Mouse (Mus musculus) thymus, postnatal 36 days (tissue): Measurements from ENCODE around the gene Myom1.

Experiments used
- DNase-seq, 2 experiments: peaks; one replicate each; pipeline ENCODE4 v3.0.0; 2022; ENCODE audit warnings: mixed read lengths in 2 of 2

Gene Myom1

GRCm38 (mm10) chr17:71017457-71017998 is 15.1 kb downstream of the Myom1 start:
- DNase-seq = no peak

GRCm38 (mm10) chr17:71018151-71018550 is 15.7 kb downstream of the Myom1 start:
- no peak for DNase-seq

GRCm38 (mm10) chr17:71018616-71019308 is 16.3 kb downstream of the Myom1 start:
- no peak for DNase-seq

- no peak for DNase-seq
Observed at GRCm38 (mm10) chr17:71019309-71019655, 16.8 kb downstream of the Myom1 start.

DNA sequence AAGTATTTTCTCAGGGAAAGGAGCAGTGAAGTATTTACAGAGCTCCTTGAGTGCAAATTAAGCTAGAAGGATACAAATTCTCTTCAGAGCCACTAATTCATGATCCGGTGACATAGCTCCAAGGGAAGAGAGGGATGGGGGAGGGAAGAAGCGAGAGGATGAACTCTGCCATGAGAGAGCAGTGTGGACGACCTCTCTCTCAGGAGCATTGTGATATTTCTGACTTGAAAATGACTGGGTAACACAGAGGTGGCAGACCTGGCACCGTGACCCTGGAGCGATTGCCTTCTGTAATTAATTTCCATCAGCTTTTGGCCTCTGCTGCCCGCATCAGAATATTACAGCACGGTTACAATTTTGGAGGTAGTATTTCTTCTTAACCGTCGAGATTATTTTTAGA is 17.4 kb downstream of the Myom1 start:
- DNase-seq = no peak

GRCm38 (mm10) chr17:71022841-71023240 is 20.4 kb downstream of the Myom1 start:
- DNase-seq = no peak

DNA sequence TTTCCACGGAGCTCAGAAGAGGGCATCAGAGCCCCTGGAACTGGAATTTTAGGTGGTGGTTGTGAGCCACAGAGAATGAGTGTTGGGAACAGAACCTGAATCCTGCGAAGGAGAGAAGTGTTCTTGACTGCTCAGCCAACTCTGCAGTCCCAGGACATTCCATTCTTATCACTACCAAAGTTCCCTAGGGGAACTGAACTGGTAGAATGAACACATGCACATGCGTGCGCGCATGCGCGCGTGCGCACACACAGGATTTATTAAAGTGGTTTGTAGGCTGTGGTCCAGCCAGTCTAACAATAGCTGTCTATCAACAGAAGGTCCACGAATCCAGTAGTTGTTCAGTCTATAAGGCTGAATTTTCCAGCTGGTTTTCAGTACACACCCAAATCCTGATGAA is 21.6 kb downstream of the Myom1 start:
- no peak for DNase-seq

DNA sequence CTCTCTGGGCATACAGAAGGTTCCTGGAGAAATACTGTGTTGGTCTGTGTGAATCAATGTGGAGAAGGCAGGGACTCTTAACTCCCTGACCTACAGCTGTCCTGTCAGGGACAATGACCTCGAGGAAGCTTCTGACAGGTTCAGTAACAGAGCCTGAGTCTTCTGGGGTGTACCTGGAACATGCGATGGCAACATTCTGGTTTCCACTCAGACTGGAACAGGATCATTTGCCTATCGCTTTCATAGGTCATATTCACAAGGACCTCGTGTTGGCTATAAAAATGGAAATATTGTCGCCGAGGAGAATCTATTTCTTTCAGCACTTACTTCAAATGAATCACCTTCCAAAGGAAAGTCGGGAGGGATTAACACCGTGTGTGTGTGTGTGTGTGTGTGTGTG is 23.5 kb downstream of the Myom1 start:
- DNase-seq = no peak

DNA sequence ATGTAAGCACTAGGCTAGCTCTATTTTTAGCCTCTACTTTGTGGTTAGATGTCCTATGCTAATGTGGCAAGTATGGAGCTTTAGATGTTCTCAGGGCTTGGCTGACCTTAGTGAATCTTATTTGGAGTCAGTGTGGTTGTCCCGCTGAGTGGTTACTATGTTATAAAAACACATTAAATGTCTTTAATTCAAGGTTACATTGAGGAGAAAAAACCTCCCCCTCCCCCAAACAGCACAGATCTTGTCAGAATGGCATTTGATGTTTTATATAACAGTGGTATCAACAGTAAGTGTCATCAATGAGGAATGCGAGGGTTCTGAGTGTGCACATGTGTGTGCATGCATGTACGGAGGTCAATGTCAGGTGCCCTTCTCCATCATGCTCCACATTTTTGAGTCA is 24.8 kb downstream of the Myom1 start:
- DNase-seq = no peak

DNA sequence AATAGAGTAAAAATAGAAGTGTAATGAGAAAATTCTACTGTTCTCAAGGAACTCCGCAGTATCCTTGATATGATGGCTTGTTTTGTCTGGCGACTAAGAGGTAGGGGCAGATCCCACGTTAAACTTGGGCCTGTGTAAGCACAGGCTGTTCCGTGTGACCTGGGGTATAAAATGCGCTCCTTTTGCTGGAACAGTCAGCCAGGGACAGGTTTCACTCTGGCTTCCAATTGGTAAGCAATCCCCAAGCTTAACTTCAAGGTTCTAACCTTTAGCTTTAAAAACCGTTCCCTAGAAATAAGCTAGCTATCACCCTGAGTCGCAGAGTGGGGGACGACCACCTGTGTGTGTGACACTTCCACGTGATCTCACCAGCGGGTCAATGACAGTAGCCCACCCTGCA is 30.3 kb downstream of the Myom1 start:
- DNase-seq = no peak

DNA sequence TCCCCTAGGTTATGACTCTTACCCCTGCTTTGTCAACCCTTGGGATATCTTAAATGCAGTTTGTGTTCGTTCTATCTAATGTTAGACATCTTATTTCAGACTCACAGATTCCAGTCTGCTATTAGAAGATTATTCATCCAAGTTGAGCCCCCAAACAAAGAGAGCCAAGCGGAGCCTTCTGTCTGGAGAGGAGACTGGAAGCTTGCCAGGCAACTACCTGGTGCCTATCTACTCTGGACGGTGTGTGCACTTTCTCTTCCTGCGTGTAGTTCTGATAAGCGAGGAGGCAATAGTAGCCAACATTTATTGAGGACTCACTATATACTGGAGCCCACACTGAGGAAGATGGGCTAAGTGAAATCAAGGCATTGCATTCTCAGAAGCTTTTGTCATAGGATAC is 32.0 kb downstream of the Myom1 start:
- no peak for DNase-seq

- no peak for DNase-seq
Observed at GRCm38 (mm10) chr17:71037188-71037587, 34.8 kb downstream of the Myom1 start.

DNA sequence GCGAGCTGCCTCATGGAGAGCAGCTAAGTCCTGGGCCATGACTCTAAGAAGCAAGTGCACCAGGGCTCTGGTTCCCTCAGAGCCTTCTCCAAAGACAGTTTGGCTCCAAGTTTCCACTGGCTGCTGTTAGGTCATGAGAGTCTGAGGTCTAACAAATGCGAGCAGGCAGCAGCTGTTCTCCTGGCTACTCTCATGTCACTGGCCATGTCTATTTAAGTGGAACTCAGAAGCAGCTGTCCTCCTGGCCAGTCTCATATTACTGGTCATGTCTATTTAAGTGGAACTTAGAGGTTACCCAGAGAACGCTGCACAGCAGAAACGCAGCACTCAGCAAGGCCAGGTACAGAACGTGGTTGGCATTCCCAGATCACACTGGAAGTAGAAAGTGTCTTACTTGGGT is 36.4 kb downstream of the Myom1 start:
- no peak for DNase-seq

DNA sequence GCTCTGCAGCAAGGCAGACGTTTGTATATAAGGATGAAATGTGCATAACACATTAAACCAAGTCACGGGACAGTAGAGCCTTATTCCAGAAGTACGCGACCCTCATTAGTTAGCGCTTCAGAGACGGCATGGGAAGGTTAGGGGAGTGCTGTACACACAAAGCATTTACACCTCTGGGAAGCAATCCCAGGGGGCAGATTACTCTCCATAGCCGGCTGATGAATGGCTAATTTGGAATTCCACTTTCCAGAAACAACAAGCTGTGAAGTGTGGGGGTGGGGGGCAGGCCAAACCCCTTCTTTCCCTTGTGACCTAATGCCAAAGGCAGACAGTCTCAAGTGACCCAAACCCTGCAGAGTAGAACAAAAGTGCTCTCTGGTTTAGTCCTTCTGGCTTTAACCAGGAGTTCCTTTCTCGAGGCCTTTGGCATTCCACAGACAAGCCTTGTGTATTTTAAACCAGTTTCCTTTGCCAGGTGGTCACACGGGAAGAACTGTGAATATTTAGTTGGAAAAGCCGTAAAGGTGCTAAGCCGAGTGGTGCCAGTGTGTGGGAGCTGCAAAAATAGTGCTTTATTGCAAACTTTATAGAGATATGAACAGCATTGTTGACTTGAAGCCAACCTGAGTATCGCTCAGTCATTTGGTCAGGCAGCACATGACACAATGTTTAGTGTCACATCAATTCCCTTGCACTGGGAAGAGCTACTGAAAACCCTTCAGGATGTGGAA is 37.6 kb downstream of the Myom1 start:
- no peak for DNase-seq

GRCm38 (mm10) chr17:71040582-71040880 is 38.1 kb downstream of the Myom1 start:
- DNase-seq = no peak

- DNase-seq = no peak
Observed at GRCm38 (mm10) chr17:71042645-71043044, 40.2 kb downstream of the Myom1 start.

- no peak for DNase-seq
Observed at GRCm38 (mm10) chr17:71045591-71045990, 43.2 kb downstream of the Myom1 start.

- no peak for DNase-seq
Observed at GRCm38 (mm10) chr17:71046856-71047255, 44.4 kb downstream of the Myom1 start.

DNA sequence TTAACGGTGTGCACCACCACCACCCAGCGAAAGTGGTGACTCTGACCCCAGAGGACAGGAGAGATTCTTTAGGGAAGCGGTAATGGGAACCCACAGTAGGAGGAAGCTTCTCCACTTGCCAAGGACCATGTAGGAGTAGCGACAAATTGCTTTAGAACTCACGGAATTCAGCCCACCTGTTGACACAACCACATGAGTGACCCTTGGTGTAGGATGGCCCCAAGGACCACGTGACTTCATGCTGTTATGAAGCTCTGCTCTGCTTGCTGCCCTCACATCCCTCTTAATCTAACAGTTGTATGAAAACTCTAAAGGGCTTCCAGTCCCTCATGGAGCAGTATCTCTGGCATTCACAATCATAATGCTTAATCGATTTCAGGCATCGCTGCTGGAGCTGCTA is 46.9 kb downstream of the Myom1 start:
- DNase-seq = no peak

DNA sequence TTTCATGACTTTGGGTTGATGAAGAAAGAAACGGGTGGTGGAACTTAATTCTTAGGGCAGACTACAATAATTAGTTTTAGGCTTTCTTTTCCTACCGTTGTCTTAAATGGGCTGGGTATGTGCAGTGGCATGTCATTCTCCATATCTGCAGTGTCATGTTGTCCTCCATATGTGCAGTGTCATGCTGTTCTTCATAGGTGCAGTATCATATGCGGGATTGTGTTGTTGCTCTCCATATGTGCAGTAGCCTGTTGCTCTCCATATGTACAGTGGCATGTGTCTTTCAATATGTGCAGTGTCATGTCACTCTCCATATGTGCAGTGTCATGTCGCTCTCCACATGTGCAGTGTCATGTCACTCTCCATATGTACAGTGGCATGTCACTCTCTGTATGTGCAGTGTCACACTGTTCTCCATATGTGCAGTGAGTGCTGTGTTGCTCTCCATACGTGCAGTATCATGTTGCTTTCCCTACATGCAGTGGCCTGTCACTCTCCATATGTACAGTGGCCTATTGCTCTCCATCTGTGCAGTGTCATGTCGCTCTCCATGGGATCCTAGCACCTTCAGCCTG is 50.8 kb downstream of the Myom1 start:
- no peak for DNase-seq

DNA sequence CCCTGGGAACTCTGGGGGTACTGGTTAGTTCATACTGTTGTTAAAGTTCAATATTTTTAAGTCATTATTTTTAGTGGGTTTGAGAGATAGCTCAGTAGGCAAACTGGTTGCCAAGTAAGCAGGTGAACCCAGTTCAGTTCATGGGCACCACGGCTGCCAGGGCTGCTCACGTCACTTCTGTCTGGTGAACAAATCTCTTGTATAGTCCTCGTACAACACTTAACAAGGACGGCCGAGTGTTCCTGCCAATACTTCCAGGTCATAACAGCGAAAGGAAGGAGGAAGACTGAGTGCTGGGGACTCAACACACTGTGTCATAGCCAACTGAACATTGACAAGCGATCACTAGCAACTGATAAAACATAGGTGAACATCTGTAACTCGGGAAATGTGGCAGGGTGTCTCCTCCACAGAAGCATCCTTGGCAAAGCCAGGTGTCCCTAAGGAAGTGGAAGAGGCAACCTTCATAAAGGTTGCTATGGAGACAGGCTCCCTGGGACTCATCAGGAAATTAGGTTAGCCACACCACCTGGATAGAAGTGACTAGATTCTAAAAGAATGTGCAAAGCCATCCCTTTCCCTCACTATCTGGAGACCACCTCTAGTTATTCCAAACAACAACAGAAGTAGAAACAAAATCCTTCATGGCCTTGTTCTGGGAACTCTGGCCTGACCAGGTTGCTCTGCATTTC is 52.9 kb downstream of the Myom1 start:
- DNase-seq = no peak

- no peak for DNase-seq
Observed at GRCm38 (mm10) chr17:71056405-71056804, 54.0 kb downstream of the Myom1 start.

- DNase-seq = no peak
Observed at GRCm38 (mm10) chr17:71057758-71058157, 55.3 kb downstream of the Myom1 start.

GRCm38 (mm10) chr17:71059213-71059612 is 56.8 kb downstream of the Myom1 start:
- DNase-seq = no peak
